Mouse (Mus musculus) heart, embryonic 16.5 days (tissue): ENCODE measurements around the gene Spire2. TPM values are rescaled to one million over a fixed set of nuclear protein-coding genes. Genes with fewer than 3 reads are reported as not detected.
A peak's percentile ranks its signal among the peaks of the same experiment; 100 is the strongest.

ENCODE experiments used
- ATAC-seq: fragments of 200-750 bp; cut with Nextera tagmentation; replicated peaks from 2 replicates; pipeline ENCODE4 v1.8.0; 2017; ENCODE audit warnings: moderate number of reproducible peaks; ENCODE audit not compliant: insufficient read depth, low FRiP score; ENCODE audit errors: extremely low read depth
- H3K27ac ChIP-seq: fragments of 300-500 bp; sonication (generic); 2 replicates; pipeline ENCODE4 v1.5.1; 2014; ENCODE audit warnings: mild to moderate bottlenecking, low read length, control low read depth, moderate library complexity
- H3K27me3 ChIP-seq: fragments of 300-500 bp; sonication (generic); 2 replicates; pipeline ENCODE4 v1.6.1; 2014; ENCODE audit warnings: low read length, mixed read lengths; ENCODE audit not compliant: control insufficient read depth, insufficient read depth
- H3K36me3 ChIP-seq: fragments of 300-500 bp; sonication (generic); 2 replicates; pipeline ENCODE4 v1.6.1; 2014; ENCODE audit not compliant: control insufficient read depth, insufficient read depth
- H3K4me1 ChIP-seq: fragments of 300-500 bp; sonication (generic); 2 replicates; pipeline ENCODE4 v1.6.1; 2014; ENCODE audit warnings: low read length, mixed read lengths; ENCODE audit not compliant: control insufficient read depth, insufficient read depth
- H3K4me2 ChIP-seq: fragments of 300-500 bp; sonication (generic); 2 replicates; pipeline ENCODE4 v1.6.1; 2014; ENCODE audit warnings: low read depth, mild to moderate bottlenecking, control low read depth, low read length
- H3K4me3 ChIP-seq: fragments of 300-500 bp; sonication (generic); 2 replicates; pipeline ENCODE4 v1.5.1; 2014; ENCODE audit warnings: mild to moderate bottlenecking, control low read depth, low read length
- H3K9ac ChIP-seq: fragments of 300-500 bp; sonication (generic); 2 replicates; pipeline ENCODE4 v1.6.1; 2014; ENCODE audit warnings: low read length, control low read depth
- H3K9me3 ChIP-seq: fragments of 300-500 bp; sonication (generic); replicated peaks from 2 replicates; pipeline ENCODE4 v1.6.1; 2016; ENCODE audit warnings: low read length; ENCODE audit not compliant: control insufficient read depth
- WGBS: fragments of 180-500 bp; shearing (Covaris S2); extraction: QIAGEN DNeasy Blood & Tissue Kit; methylation state at CpG from one replicate; pipeline ENCODE4 v1.1.7; 2014; 5-methylcytosine and 5-hydroxymethylcytosine counted together
- polyA plus RNA-seq: library from polyadenylated mRNA; unstranded; fragments of >200 nt; fragmentation: Nextera tagmentation; extraction: Ambion mirVana; gene quantifications from 2 replicates; pipeline ENCODE4 v1.2.1, GENCODE M21; 2015

Spire2 gene
- polyA plus RNA-seq, 1 experiment from 2014 or later, result 0.79 TPM

DNA sequence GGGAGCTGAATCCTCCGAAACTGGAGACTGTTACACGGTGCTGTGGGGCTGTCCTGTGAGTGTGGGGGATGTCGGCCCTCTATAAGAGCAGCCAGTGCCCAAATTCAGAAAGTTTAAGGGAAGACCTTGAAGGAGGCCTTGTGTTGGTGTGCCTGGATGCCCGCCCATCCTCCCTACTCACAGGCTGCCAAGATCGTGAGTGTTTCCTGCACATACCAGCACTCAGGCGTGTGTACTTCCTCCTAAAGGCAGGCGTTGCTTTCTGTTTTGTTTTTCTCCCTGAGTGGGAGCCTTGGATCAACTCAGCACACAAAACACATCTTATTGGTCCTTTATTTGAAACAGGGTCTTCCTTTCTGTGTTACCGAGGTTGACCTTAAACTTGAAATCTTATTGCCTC lies 9.7 kb downstream of the Spire2 start:
- Histone ChIP-seq H3K27ac (no peak overlapping the region), H3K4me3 (no peak overlapping the region), H3K4me1 (peaks cover 8% of the 10 kb centered on the region), H3K9me3 (0 out of 2 replicates have a peak, but pooled peaks cover 2% of the 10 kb centered on the region), H3K27me3 (no peaks in the 10 kb centered on the region), H3K36me3 (no peaks in the 10 kb centered on the region), H3K9ac (no peak overlapping the region), H3K4me2 (no peak overlapping the region)
- WGBS, result 57% methylated on average over 8 of the region's 8 CpGs
- no peak for ATAC-seq

DNA sequence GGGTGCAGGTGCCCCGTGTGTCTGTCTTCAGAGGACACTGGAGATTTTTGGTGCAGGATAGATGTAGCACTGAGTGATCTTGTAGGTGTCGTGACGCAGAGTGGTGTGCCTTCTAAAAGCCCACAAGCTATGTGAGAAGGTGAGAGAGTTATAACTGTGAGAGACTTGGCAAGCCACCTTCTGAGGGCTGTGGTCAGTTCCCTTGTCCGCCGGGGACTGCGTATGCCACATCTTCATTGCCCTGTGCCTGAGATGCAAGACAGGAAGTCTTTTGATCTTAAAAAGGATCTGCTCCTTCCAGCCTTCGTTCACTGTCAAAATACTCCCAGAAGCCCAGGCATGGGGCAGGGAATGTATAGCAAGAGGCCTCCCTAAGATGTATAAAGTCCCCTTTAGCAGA lies 10.4 kb downstream of the Spire2 start:
- H3K4me2 ChIP-seq, result no peak overlapping the region

DNA sequence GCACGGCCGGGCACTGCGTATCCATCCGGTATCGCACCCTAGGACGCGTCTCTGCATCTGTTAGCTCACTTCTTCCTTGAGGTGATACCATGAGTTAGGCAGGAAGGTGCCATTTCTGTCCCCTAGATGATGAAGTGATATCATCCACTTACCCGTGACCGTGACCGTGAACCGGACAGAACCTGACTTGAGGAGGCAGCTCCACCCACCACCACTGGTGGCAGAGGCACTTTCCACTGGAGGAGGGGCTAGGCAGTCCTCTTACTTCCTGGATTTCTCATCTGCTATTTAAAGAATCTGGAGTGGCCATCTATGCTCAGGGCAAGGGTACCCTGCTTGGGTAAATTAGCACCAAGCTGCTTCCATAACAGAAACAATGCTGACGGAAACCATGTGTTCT lies 10.9 kb downstream of the Spire2 start:
- H3K9me3 ChIP-seq, result 0 out of 2 replicates have a peak, but pooled peaks cover 2% of the 10 kb centered on the region
- no peaks in the 10 kb centered on the region for H3K27me3 ChIP-seq
- H3K27ac ChIP-seq, result no peak overlapping the region
- H3K36me3 ChIP-seq, result no peaks in the 10 kb centered on the region
- no peak overlapping the region for H3K4me2 ChIP-seq
- 59% methylated on average over 12 of the region's 12 CpGs for WGBS
- H3K9ac ChIP-seq, result no peak overlapping the region
- no peak for ATAC-seq
- no peak overlapping the region for H3K4me3 ChIP-seq
- H3K4me1 ChIP-seq, result peaks cover 10% of the 10 kb centered on the region

More for the DNA sequence above, 10.4 kb downstream of the Spire2 start:
- ATAC-seq, result no peak
- H3K27ac ChIP-seq, result no peak overlapping the region
- H3K4me3 ChIP-seq, result no peak overlapping the region
- no peaks in the 10 kb centered on the region for H3K27me3 ChIP-seq
- H3K9ac ChIP-seq, result no peak overlapping the region
- WGBS, result 59% methylated on average over 7 of the region's 7 CpGs
- peaks cover 8% of the 10 kb centered on the region for H3K4me1 ChIP-seq
- 0 out of 2 replicates have a peak, but pooled peaks cover 2% of the 10 kb centered on the region for H3K9me3 ChIP-seq
- H3K36me3 ChIP-seq, result no peaks in the 10 kb centered on the region

DNA sequence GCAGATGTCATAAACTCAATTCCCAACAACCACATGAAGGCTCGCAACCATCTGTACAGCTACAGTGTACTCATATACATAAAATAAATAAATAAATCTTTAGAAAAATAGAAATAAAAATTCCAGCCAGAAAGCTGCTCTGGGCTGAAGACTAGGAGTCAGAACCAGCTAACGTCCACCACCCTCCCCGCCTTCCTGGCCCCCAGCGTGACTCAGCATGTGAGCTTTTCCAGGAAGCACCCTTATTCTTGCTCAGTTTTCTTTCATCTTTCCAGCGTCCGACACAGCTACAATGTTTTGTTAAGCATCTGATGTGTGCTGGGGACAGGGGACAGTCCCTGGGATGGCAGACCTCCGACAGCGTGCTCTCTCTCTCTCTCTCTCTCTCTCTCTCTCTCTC lies 12.6 kb downstream of the Spire2 start:
- Histone ChIP-seq H3K4me3 (no peak overlapping the region), H3K27ac (no peak overlapping the region), H3K4me2 (no peak overlapping the region), H3K36me3 (no peaks in the 10 kb centered on the region), H3K27me3 (no peaks in the 10 kb centered on the region), H3K9me3 (0 out of 2 replicates have a peak, but pooled peaks cover under 1% of the 10 kb centered on the region), H3K9ac (no peak overlapping the region), H3K4me1 (peaks cover 13% of the 10 kb centered on the region)
- WGBS, result 74% methylated on average over 8 of the region's 8 CpGs
- no peak for ATAC-seq

DNA sequence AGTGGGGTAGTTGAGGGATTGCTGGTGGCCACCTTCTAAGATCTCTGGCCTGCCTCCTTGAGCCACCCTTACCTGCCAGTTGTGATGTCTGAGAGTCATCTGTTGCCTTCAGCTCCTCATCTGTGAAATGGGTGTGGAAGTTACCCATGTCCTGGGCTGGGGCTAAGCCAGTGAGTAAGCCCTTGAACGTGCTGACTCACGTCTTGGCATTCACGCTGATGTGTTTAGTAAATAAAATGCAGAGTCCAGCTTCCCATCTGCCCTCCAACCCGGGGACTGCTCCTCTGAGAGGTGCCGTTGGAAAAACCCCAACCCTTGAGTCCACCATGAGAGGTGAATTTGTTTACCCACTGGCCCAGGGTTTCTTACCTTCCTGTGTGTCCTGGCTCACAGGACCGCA lies 13.3 kb downstream of the Spire2 start:
- Histone ChIP-seq H3K4me1 (peaks cover 13% of the 10 kb centered on the region), H3K9me3 (no peaks in the 10 kb centered on the region), H3K27ac (no peak overlapping the region), H3K36me3 (no peaks in the 10 kb centered on the region), H3K4me2 (no peak overlapping the region), H3K9ac (no peak overlapping the region), H3K27me3 (no peaks in the 10 kb centered on the region), H3K4me3 (no peak overlapping the region)
- no peak for ATAC-seq
- WGBS, result 69% methylated on average over 6 of the region's 6 CpGs

DNA sequence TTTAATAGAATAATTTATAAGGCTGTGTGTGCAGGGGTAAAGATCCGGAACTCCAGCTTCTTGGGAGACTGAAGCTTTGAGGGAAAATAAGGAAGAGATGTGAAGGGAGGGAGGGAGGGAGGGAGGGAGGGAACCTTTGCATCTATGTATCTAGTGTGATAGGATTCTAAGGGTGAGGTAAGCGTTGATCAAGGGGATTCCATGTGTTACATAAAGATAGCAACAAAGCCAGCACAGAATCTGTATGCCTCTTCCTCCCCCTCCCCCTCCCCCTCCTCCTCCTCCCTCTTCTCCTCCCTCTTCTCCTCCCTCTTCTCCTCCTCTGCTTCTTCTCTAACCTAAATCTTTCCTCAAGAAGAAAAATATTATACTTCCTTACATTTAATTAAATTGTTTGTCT lies 14.8 kb downstream of the Spire2 start:
- no peak for ATAC-seq
- H3K4me1 ChIP-seq, result peaks cover 13% of the 10 kb centered on the region
- H3K27me3 ChIP-seq, result no peaks in the 10 kb centered on the region
- no peaks in the 10 kb centered on the region for H3K36me3 ChIP-seq
- no peak overlapping the region for H3K4me2 ChIP-seq
- no peak overlapping the region for H3K9ac ChIP-seq
- no peak overlapping the region for H3K4me3 ChIP-seq
- 44% methylated on average over 2 of the region's 2 CpGs for WGBS
- no peak overlapping the region for H3K27ac ChIP-seq
- no peaks in the 10 kb centered on the region for H3K9me3 ChIP-seq

DNA sequence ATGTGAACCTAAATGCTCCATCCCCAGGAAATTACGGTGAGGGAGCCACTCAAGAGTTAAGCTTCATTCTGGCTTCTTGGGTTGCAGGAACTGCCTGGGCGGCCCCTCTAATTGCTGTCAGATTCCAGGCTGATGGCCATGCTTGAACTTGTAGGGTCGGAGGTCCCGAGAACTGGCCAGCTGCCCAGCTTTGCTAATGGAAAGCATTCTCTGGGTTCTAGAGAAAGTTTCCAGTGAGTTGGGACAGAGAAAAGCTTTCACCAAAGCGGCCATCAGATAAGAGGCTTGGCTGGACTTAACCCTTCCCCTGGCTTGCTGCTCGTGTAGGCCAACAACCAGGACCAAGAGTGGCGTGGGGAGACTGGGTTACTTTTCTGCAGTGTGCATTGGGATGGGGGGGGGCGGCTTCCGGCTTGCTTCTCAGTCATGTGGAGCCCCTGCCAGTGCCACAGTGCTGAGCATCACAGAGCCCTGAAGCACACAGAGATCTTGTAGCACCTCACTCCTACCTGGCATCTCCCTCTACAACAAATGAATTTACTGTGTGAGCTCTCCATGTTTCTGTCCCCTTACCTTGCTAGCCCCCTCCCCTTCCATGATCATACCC lies 15.8 kb downstream of the Spire2 start:
- Histone ChIP-seq H3K4me2 (no peak overlapping the region), H3K27ac (peak overlapping the region; percentile 17; the same call in 1 of the 2 replicates), H3K4me3 (no peak overlapping the region), H3K27me3 (no peaks in the 10 kb centered on the region; the same call in 1 of the 2 replicates), H3K9ac (no peak overlapping the region), H3K9me3 (no peaks in the 10 kb centered on the region), H3K36me3 (no peaks in the 10 kb centered on the region), H3K4me1 (peaks cover 11% of the 10 kb centered on the region)
- ATAC-seq, result peak; percentile 65; the same call in 1 of the 2 replicates
- 24% methylated on average over 9 of the region's 9 CpGs for WGBS

DNA sequence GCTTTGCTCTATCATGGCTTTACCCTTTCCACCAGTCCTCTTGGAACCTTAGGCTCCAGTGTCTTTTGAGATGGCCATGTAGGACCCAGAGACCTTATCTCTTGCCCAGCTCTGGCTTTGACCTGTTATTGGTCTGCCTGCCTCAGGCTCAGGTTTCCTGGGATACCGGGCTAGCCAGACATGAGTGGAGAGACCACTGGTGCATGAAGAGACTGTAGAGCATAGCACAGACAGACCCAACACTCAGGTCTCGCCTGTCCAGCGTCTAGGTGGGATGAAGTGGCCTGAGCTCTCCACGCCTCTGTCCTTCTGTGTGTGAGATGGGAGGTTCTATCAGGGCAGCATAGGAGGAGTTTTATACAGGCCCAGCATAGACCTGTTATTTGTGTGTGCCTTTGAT lies 16.6 kb downstream of the Spire2 start:
- WGBS, result 79% methylated on average over 4 of the region's 4 CpGs
- Histone ChIP-seq H3K9me3 (no peaks in the 10 kb centered on the region), H3K4me3 (no peak overlapping the region), H3K27me3 (peaks cover under 1% of the 10 kb centered on the region; the same call in 1 of the 2 replicates), H3K9ac (no peak overlapping the region), H3K4me2 (no peak overlapping the region), H3K27ac (no peak overlapping the region), H3K36me3 (no peaks in the 10 kb centered on the region), H3K4me1 (peaks cover 5% of the 10 kb centered on the region; the same call in 1 of the 2 replicates)
- ATAC-seq, result no peak

DNA sequence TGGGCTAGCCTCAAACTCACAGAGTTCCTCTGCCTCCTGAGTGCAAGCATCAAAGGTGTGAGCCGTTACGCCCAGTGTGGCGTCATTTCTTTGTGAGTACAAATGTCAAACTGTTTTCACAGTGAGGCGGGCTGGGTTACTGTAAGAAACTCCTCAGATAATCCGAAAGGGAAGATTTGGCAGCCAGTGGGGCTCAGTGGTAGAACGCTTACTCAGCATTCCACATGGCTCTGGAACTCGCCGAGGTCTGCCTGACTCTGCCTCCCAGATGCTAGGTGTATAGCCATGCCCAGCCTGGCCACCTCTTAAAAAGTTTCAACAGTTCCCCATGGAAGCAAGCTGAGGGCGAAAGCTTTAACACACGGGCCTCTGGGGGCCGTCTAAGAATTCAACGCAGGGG lies 19.6 kb downstream of the Spire2 start:
- no peak overlapping the region for H3K4me2 ChIP-seq
- H3K9me3 ChIP-seq, result no peaks in the 10 kb centered on the region
- no peak overlapping the region for H3K9ac ChIP-seq
- H3K27ac ChIP-seq, result no peak overlapping the region
- no peak overlapping the region for H3K4me3 ChIP-seq
- ATAC-seq, result no peak
- peaks cover 5% of the 10 kb centered on the region; the same call in 1 of the 2 replicates for H3K4me1 ChIP-seq
- WGBS, result 74% methylated on average over 12 of the region's 12 CpGs
- H3K27me3 ChIP-seq, result peaks cover 9% of the 10 kb centered on the region
- no peaks in the 10 kb centered on the region for H3K36me3 ChIP-seq
